Mouse (Mus musculus): Measurements from ENCODE around the gene Pde4b.
"Not testable (repeated sequence)": the region's sequence is repeated elsewhere in the genome, so short reads cannot be mapped to it uniquely, and the experiment has no call there.

The Pde4b gene

DNA sequence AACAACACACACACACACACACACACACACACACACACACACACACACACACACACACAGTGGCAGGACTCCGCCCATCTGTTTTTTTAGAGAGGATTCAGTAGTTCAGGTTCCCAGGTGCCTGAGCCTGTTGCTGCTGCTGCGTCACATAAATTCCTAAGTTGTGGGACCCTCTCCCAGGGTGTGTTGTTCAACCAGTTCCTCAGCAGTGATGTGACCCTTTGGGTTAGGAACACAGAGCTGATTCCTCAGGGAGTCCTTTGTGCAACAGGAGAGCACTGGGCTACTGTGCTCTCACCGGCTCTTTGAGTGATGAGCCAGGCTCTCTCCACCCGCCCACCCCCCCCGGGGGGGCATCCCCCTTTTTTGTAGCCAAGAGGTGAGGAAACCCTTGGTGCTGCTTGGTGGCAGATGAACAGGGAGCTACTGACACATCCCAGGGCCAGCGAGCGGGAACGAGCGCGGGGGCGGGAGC, at the start of gene Pde4b:
Gene Pde4b, plus strand, starts transcription at position 453 of the 475 bp plus-strand sequence.
- no peak for DNase-seq (ENCODE audit: extremely low read depth, insufficient read length, low spot score)

DNA sequence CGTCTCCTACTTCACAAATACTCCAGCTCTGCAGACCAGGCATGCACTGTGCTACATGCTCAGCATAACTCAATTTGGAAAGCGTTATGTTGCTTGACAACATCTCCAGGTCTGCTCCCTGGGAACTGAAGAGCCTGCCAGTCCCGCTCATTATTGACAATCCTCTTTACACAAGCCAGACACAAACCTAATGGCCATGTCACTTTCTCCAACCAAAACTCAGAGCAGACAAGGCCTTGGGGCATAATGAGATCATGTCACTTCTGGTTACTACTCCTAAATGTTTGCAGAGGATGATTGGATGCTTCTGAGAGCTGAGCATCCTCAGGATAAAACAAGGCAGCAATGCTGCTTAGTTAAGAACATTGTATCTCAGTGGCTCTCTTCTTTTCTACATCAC, 47.2 kb upstream of the Pde4b start:
- DNase-seq (ENCODE audit: extremely low read depth, insufficient read length, low spot score): no peak

GRCm38 (mm10) chr4:102045183-102046140, 41.9 kb upstream of the Pde4b start:
- no peak for DNase-seq (ENCODE audit: extremely low read depth, insufficient read length, low spot score)

- not testable (repeated sequence) for DNase-seq (ENCODE audit: extremely low read depth, insufficient read length, low spot score)
Observed at GRCm38 (mm10) chr4:102049368-102049767, 38.0 kb upstream of the Pde4b start.

DNA sequence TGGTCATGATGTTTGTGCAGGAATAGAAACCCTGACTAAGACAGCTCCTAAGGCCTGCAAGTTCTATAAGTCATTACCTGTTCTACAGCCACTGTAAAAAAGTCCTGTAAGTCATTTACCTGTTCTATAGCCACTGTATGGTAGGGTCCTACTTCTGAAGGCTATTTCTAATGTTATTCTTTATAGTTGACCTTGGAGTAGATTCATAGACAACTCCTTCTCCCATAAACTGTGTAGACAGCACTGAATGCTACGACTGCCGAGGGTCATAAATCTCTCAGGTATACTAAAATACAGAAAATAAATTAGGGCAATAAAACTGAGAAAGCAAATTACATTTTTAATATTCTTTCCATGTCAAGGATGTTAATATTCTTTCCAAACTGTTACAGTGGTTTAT, 26.0 kb upstream of the Pde4b start:
- DNase-seq (ENCODE audit: extremely low read depth, insufficient read length, low spot score): no peak

DNA sequence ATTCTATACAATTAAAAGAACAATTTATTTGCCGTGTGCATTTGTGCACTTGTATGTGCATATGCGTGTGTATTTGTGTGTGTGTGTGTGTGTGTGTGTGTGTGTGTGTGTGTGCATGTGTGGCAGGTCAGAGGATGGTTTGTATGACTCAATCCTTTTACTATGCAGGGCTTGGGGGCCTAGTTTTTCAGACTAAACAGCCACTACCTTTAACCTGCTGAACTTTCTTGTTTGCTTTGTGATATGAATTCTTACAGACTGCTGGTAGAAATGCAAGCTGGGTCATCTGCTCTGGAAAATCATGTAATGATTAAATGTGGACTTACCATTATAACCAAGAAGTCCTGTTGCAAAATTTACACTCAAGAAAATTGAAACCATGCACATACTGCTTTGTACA, 18.0 kb upstream of the Pde4b start:
- DNase-seq (ENCODE audit: extremely low read depth, insufficient read length, low spot score): no peak

DNA sequence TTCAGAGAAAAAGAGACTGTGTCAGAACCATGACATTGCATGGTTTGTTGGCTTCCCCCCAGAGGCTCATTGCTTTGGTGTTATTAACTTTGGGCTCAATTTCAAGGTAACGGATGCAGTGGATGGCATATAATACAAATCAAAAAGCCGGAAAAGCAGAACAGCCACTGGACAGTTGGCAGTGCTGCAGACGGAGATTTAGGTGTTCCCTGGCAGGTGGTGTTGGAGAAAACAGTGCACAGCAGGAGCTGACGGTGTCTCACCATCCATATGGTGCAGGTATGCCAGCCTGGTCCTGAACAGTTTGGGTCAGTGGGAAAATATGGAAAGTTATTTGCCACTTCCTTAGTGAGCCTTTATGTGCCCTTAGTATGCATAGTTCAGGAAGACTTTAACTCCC, 1.0 kb upstream of the Pde4b start:
- no peak for DNase-seq (ENCODE audit: extremely low read depth, insufficient read length, low spot score)

DNA sequence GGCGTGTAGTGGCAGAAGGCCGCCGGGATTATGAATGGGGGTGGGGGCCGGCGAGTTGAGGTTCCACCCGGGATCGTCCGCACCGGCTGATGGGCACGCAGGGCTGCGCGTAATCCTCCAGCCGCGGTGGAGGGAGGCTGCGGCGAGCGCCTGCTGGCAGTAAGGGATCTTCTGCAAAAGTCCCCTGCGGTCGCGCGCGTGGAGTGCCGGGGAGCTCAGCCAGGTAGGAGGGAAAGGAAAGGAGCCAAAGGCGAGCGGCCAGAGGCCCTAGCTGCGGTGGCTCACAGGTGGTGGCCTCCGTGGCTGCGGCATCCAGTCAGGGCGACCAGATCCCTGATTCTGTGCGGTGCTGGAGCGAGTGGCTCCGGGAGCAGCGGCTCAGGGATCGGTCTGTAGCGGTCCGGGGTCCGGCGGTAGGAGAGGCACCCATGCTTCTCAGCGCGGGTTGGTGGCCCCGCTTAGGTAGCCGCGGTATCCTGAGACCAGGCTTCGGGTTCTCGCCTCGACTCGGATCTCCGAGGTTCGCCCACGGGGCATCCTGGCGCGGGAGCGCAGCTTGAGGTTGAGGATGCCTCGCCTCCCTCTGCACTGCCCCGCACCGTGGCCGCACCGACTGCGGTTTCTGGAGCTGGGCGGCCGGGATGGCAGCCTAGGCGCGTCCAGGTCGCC, 357 bp downstream of the Pde4b start:
- no peak for DNase-seq (ENCODE audit: extremely low read depth, insufficient read length, low spot score)

DNA sequence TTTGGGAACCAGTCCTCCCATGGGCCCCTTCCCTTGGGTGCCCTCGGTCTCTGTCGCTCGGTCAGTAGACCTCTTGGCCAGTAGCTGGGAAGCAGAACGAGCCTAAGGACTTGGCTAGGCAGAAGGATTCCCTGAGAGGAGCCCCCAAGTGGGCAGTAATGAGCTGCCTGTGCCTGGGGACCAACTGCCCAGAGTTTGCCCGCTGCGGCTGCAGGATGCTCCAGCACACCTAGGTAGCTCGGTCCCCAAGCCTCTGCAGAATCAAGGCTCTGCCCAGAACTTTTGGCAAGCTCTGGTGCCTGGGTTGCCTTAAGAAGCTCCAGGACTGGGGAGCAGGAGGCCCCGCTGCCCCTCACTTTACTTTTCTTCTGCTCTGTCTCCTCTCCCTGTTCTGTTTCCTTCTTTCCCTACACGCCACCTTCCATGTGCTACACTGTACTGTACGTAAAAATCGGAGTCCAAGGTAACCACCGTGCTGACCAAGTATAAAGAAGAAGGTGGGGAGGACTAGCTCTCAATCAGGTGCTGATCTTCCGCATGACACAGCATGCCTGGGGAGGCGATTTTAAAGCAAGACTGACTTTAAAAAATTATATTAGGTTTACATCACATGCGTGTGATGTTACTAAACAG, 1.0 kb downstream of the Pde4b start:
- DNase-seq (ENCODE audit: extremely low read depth, insufficient read length, low spot score): no peak

- no peak for DNase-seq (ENCODE audit: extremely low read depth, insufficient read length, low spot score)
Observed at GRCm38 (mm10) chr4:102095851-102096250, 8.5 kb downstream of the Pde4b start.

DNA sequence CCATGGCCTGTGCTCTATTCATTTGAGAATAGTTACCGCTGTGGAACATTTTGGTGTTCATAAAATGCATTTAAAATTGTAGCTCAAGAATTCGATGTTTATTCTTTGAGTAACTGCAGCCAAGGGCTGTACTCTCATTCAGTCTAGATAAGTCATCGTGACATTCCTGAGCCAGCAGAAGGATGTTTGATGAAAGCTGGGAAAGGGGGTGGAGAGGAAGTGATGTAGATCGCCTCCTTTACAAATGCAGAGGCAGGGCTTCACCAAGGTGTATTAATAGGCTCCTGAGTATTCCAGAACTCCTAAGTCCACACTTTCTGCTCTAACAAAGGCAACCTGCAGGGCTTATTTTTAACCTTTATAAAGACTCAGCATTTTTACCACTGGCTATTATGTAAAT, 14.9 kb downstream of the Pde4b start:
- DNase-seq (ENCODE audit: extremely low read depth, insufficient read length, low spot score): no peak

DNA sequence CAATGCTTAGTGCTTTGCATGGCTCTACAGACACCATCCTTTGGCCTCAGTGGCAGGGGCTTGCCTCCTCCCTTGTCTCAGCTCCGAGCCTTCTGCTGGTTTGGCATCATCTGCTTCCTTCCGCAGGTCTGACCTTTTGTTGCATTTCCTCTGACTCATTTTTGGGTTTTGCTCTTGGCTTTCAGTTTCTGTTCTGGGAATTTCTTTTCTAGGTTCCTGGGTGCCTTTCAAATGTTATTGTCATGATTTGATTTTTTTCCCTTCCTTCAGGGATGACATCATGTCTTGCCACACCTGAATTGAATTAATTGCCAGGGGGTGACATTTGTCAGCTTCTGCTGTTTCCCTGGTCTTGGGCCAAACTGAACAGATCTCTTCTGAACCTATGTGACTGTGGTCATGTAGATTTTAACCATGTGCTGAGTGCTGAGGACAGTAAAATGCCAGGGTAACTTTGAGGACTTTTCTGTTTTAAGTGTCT, 17.2 kb downstream of the Pde4b start:
- no peak for DNase-seq (ENCODE audit: extremely low read depth, insufficient read length, low spot score)

GRCm38 (mm10) chr4:102106771-102107170, 19.4 kb downstream of the Pde4b start:
- no peak for DNase-seq (ENCODE audit: extremely low read depth, insufficient read length, low spot score)

GRCm38 (mm10) chr4:102119454-102119853, 32.1 kb downstream of the Pde4b start:
- no peak for DNase-seq (ENCODE audit: extremely low read depth, insufficient read length, low spot score)

- DNase-seq (ENCODE audit: extremely low read depth, insufficient read length, low spot score): no peak
Observed at GRCm38 (mm10) chr4:102136366-102136849, 49.1 kb downstream of the Pde4b start.

GRCm38 (mm10) chr4:102138346-102138745, 51.0 kb downstream of the Pde4b start:
- DNase-seq (ENCODE audit: extremely low read depth, insufficient read length, low spot score): no peak

DNA sequence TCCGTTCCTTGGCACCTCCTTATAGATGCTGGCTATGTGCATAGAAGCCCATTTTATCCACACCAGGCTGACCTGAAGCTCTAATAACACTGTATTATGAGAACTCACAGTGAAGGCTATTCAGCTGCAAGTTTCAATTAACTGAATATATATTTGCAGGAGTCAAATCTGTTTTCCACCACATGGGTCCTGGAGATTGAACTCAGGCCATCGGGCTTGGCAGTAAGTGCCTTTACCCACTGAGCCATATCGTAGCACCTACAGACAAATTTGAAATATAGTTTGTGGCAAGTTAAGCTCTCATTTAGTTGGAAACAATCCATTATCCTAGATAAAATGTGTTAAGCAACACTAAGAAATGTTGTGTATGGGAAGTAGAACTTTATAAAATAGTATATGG, 53.9 kb downstream of the Pde4b start:
- DNase-seq (ENCODE audit: extremely low read depth, insufficient read length, low spot score): no peak

- DNase-seq (ENCODE audit: extremely low read depth, insufficient read length, low spot score): no peak
Observed at GRCm38 (mm10) chr4:102148766-102149165, 61.4 kb downstream of the Pde4b start.

- no peak for DNase-seq (ENCODE audit: extremely low read depth, insufficient read length, low spot score)
Observed at GRCm38 (mm10) chr4:102159178-102159577, 71.8 kb downstream of the Pde4b start.

GRCm38 (mm10) chr4:102171636-102172035, 84.3 kb downstream of the Pde4b start:
- DNase-seq (ENCODE audit: extremely low read depth, insufficient read length, low spot score): no peak

DNA sequence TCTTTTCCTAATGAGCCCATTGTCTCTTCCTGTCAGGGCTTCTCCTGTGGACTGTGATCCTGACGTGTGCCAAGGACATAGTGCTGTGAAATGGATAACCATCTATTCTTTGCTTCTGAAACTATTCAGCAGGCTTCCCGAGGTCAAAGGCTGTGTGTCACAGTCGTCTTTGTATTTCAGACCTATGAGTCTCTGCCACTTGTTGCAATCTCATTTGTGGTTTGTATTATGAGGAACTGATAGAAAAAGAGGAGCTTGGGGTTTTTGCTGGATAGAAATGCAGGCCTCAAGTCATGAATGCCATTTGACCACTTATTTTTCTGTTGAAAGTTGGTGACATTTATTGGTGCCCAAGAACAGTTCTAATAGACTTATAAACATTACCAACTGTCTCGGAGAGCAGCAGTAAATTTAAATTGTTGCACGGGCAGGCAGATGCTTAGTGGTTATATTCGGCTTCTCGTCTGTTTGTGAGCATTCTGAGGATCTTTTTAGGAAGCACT, 85.4 kb downstream of the Pde4b start:
- DNase-seq (ENCODE audit: extremely low read depth, insufficient read length, low spot score): no peak
